Mouse (Mus musculus) bone marrow, adult 2 months (tissue): ENCODE results near the gene Stmn1.

Experiments
- CTCF ChIP-seq: fragments of 200-500 bp; IDR thresholded peaks from 2 replicates; pipeline ENCODE4 v1.5.1; 2011; ENCODE audit warnings: low read length, control low read depth; ENCODE audit not compliant: control insufficient read depth, insufficient read depth
- POLR2A ChIP-seq: fragments of 200-500 bp; IDR thresholded peaks from 2 replicates; pipeline ENCODE4 v1.6.1; 2011; ENCODE audit warnings: low read depth, mild to moderate bottlenecking, control low read depth, low read length, borderline replicate concordance; ENCODE audit not compliant: control insufficient read depth

DNA sequence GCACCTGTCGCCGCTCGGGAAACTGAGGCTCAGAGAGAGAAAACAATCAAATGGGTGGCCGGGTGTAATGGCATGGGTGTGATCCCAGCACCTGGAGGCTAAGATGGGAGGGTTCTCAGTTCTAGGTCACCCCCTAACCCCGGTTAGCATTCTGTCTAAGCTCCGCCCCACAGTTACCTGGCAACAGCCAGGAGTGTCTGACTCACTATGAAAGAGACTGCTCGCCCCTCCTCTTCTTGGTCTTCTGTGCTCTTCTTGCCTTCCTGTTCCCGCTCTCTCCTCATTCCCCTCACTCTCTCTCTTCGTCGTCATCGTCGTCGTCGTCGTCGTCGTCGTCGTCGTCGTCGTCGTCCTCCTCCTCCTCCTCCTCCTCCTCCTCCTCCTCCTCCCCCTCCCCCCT lies 20.2 kb upstream of the Stmn1 start:
- TF ChIP-seq POLR2A = no peak
- TF ChIP-seq CTCF = no peak
